Mouse (Mus musculus) spleen, adult 2 months (tissue): ENCODE data around the gene Ccpg1.

Experiments
- CTCF ChIP-seq: fragments of 200-500 bp; IDR thresholded peaks from 2 replicates; pipeline ENCODE4 v1.5.1; 2011; ENCODE audit warnings: mild to moderate bottlenecking, inconsistent platforms; ENCODE audit not compliant: insufficient read depth, insufficient read length, insufficient replicate concordance; ENCODE audit errors: extremely low read depth
- POLR2A ChIP-seq: fragments of 200-500 bp; IDR thresholded peaks from 2 replicates; pipeline ENCODE4 v1.6.1; 2011; ENCODE audit warnings: low read depth, low read length, inconsistent platforms

DNA sequence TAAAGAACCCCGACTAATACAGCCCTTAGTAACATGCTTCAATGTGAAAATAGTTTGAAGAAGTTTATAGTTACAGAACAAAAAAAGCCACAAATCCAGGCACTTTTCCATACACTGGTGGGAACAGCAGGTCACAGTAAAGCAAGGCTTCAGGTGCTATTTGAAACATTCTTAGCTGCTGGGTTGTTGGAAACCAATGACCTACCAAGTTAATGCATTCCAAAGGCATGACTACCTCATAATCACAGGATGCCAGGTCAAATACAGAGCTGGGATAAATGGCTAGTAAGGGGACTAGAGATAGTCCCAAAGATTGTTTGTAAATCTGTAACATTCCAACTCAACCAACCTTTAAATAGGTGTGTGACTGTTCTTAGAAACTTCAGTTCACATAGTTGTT, 10.0 kb upstream of the Ccpg1 start:
- no peak for TF ChIP-seq POLR2A
- no peak for TF ChIP-seq CTCF
